Mouse (Mus musculus): ENCODE data around the gene Mras.

The Mras gene

DNA sequence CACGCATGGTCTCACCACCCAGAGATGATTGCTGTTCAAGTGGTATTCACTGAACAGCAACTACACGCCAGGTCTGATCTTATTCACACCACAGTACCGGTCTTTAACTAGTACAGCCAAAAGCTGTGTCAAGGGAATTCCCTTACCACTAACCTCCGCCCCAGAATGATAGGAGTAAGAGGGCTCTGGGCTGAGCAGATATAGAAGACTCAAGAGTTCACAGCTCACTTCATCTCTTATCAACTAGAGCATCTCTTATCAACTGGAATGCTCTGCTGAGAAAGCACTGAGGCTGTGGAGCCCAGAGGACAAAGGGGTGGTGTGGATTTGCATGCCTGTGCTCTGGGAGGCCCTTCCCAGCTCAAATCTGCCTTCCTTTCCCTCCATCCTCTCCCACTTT lies 25.4 kb downstream of the Mras start:
- DNase-seq (ENCODE audit: low read depth) = no peak

- DNase-seq (ENCODE audit: low read depth) = no peak
These were observed 26.1 kb downstream of the Mras start for GRCm38 (mm10) chr9:99411093-99411492.

DNA sequence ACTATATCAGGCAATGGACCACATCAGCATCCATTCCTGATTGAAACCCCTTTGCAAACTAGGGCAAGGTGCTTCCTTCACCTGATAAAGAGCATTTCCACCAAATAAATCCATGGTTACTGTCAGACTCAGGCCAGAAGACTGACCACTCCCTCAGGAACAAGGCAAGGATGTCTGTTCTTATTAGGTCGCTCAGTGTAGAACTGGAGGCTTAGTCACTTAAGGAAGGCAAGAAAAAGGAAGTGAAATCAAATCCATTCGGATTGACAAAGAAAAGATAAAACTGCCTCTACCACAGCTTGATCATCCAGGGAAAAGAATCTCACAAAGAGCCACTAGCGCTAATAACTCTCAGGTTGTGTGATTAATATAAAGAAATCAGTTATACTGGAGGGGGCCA lies 27.9 kb downstream of the Mras start:
- DNase-seq (ENCODE audit: low read depth) = no peak

DNA sequence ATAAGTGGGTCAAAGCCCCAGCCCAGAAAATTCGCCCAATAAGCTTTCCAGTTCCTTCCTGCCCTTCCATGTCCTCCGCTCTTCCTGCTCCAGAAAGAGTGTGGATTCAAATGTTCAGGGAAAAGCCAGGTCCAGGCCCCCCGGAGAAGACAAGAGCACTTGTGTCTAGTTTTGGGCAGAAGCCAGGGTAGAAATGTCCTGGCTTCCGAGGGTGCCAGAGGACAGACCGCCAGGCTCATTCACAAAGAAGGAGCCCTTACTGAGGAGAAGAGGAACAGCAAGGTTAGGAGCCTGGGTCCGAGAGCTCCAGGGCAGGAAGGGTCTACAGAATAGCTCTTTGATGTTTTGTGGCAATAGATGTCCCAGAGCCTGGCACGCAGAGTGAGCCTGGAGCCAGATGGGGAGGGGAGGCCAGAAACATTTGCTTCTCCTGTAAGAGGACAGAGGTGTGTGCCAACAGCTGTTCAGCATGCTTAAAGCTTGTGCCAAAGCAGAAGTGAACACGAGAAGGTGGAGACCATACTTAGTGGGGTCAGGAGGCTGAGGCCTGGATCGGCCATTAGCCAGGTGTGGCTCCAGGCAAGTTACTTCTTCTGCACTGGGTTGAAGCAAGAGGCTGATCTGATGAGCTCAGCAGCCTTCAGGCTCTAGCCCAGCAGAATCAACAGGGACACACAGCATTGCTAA lies 35.8 kb downstream of the Mras start:
- DNase-seq (ENCODE audit: low read depth) = no peak

GRCm38 (mm10) chr9:99400781-99401180 lies 36.4 kb downstream of the Mras start:
- no peak for DNase-seq (ENCODE audit: low read depth)

DNA sequence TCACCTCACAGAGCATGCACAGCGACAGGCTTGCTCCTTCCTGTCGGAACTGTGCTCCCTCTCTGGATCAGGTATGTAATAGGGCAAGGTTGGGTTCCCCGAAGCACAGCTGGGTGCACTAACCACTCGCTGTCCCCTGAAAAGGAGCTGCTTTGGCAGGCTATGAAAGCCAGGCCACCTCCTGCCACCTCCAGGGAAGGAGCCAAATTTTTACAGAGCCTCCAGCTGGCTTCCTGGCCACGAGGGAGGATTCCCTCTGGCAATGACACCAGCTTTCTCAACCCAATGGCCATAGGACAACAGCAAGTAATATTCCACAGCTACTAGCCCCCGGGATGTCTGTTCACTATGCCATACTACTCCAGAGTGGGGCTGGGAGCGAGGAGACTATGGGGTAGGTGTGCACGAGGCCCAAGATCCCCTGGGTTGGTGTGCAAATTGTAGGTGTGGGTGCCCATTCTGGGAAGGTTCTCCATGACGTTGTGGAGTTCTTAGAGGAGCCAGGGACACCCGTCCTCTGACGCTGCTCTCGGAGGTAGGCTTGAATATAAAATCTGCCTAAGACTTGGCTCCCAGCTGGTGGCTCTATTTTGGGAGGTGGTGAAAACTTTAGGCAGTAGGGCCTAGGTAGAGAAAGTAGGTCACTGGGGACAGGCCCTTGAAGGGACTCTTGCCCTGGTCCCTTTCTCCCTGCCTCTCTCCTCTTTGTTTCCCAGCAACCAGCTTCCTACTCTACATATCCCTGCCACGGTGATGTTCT lies 39.9 kb downstream of the Mras start:
- DNase-seq (ENCODE audit: low read depth) = no peak

DNA sequence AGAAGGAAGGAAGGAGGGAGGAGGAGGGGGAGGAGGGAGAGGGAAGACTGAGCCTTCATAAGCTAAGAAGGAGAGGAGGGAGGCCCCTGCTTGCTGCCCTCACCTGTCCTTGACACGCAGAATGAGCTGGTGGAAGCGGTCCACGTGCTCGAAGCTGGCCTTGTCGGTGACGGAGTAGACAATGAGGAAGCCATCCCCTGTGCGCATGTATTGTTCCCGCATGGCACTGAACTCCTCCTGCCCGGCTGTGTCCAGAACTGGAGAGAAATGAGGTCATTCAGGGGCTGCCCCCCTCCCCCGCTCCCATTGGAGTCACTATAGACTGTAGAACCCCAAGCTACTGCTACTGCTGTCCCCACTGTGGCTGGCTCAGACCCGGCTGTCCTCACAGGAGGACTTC lies 42.8 kb downstream of the Mras start:
- no peak for DNase-seq (ENCODE audit: low read depth)

DNA sequence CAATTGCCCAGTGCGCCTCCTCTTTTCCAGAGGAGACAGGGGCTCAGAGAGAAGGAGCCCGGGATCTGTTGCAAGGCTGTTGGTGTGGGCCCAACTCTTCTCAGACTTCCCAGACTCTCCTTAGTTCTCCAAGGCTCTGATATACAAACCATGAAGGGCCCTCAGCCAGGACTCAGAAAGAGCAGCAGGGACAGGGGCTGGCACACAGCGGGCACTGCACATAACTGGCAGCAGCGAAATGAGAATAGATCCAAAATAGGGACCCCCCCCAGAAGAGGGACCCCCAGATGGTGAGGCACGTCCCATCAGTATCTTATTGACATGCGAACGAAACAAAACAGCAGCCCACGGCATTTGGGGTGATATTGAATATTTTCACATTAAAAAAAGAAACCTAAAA lies 44.0 kb downstream of the Mras start:
- no peak for DNase-seq (ENCODE audit: low read depth)

- DNase-seq (ENCODE audit: low read depth) = no peak
These were observed 45.6 kb downstream of the Mras start for GRCm38 (mm10) chr9:99391557-99391956.

DNA sequence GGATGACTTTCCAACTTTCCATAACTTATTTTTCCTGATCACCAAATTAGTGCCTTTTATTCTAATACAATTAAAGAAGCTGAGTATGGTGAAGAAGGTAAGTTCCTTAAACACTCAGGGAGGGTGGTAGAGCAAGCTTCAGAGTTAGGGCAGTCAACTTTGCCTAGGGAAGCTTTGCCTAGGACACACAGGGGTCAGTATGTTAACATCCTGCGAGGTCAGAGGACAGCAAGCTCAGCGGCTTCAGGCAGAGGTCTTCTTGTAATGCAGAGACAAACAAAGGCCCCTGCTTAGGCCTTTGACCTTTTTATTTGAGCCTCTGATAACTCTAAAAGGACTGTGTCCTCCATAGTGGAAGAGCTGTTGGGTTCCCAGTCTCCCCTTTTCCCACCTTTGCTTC lies 46.5 kb downstream of the Mras start:
- no peak for DNase-seq (ENCODE audit: low read depth)

- DNase-seq (ENCODE audit: low read depth) = no peak
These were observed 47.0 kb downstream of the Mras start for GRCm38 (mm10) chr9:99390201-99390600.

- DNase-seq (ENCODE audit: low read depth) = no peak
These were observed 47.7 kb downstream of the Mras start for GRCm38 (mm10) chr9:99389506-99389905.

DNA sequence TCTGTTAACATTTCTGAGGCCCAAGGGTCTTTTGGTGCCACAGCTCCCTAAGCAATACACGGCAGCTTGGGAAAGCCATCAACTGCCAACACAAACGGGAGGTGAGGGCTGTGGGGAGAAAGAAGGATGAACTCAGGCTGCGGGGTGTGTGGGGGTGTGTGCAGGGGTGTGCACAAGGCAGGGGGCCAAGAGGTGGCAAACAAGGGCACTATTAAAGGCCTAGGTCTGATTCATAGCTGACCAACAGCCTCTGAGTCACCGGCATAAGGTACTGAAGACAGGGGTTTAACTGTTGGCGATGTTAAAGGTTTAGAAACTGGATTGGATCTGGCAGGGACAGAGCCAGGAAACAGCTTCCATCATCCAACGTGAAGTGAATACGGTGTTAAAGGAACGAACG lies 48.3 kb downstream of the Mras start:
- no peak for DNase-seq (ENCODE audit: low read depth)

DNA sequence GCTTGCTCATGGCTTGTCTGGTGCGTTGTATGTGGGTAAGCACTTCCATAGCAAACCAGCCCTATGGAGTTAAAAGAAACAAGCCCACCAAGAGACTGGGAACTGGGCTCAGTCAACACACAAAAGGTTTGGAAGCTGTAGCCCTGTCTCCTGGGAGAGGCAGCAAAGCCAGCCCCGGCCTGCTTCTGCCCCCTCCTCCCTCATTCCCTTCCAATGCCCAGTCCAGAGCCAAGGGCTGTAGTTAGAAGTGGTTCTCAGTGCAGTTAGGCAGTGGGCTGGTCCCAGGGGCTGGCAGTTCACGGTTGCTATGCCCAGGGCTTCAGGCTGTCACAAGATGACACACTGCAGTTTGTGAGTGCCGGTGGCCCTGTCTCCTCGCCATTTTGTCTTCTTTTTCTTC lies 49.1 kb downstream of the Mras start:
- no peak for DNase-seq (ENCODE audit: low read depth)

GRCm38 (mm10) chr9:99382556-99382955 lies 54.6 kb downstream of the Mras start:
- no peak for DNase-seq (ENCODE audit: low read depth)

DNA sequence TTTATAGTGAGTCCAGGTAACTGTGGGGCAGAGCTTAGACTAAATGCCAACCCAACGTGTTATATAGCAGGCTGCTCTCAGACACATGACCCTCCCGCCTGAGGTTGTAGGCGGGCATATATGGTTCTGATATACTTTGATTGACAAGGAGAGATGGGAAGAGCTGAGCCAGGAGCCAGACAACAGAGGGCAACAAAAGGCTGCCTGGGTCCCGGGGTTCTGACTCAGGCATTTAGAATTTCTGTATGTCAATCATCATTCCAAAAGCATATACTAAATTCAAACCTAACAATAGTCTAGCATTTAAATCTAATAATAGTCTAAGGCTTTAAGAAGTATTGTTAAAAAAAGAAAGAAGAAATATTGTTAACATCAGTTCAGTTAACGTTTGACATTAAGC lies 58.0 kb downstream of the Mras start:
- DNase-seq (ENCODE audit: low read depth) = no peak

DNA sequence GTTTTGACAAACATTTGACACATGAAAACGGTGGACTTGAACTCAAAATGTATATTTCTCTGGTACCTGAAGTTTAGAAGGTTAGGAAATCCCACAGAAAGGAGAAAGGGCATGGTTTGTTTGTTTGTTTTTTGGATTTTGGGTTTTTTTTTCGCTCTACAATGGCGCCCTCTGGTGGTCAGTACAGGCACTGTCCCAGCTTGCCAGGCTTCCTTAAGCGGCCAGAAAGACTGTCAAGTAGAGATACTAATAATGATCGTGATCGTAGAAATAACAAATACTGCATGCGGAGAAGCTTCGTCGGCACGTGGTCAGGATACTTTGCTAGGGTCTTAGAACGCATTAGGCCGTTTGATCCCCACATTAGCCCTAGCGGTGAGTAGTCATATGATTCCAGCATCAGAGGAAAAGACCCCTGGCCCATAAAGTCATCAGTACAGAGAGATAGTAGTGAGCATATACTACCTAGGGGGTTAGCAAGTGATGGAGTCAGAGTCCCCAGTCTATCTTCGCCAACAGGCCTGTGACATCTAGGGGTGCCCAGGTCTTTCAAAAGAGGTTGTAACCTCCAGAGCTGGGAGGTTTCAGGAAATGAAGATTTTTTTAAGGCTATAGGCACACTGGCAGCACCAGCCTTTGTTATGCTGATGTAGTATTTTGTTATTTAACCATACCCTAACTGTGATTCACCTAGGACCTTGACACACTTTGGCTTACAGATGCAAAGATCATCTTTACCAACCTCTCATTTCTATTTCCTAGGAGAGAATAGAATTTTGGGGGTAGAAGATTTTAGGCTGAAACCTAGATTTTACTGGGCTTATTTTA lies 60.4 kb downstream of the Mras start:
- DNase-seq (ENCODE audit: low read depth) = peak; percentile 67

GRCm38 (mm10) chr9:99368431-99368830 lies 68.8 kb downstream of the Mras start:
- no peak for DNase-seq (ENCODE audit: low read depth)

- no peak for DNase-seq (ENCODE audit: low read depth)
These were observed 71.3 kb downstream of the Mras start for GRCm38 (mm10) chr9:99365906-99366305.

DNA sequence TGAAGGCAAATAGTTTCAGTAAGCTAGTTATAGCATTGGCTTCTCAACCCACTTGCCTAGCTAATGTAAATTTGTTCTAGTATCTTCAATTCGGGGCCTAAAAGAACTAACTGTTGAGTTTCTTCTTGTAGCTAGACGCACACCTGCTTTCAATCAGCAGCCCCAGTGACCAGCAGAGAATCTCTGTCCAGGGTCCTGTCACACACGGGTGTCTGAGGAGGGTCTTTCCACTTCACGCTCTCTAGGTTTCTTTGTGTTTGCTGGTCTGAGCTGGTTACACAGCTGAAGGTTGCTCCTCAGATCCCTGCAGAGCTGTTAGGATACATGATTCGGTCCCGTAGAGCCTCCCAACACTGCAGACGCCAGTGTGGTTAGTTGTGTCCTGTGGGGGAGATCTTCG lies 74.1 kb downstream of the Mras start:
- no peak for DNase-seq (ENCODE audit: low read depth)

- DNase-seq (ENCODE audit: low read depth) = no peak
These were observed 75.2 kb downstream of the Mras start for GRCm38 (mm10) chr9:99361946-99362345.

DNA sequence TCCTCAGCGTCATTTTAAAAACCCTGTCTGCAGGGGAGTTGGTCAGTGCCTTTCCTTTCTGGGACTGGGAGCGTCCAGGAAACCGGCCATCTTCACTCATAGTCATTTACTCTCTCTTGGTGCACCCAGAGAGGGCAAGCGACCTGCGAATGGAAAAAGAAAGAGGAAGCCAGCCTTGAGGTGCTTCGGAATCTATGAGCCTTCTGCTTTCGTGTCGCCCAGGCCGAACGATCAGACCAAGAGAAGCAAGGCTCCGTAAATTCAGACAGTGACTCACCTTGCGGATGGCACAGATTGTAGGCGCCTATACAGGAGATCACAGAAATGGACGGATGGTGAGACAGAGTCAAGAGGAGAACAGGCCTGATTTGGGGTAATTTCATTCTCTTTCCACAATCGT lies 78.2 kb downstream of the Mras start:
- DNase-seq (ENCODE audit: low read depth) = no peak
